Mouse (Mus musculus): ENCODE measurements around the gene A230072I06Rik.

Gene A230072I06Rik

GRCm38 (mm10) chr8:12278663-12279312, at the start of gene A230072I06Rik:
Gene A230072I06Rik, plus strand, starts transcription at chr8:12278819.
- DNase-seq (ENCODE audit: low read depth, low spot score): no peak

GRCm38 (mm10) chr8:12234039-12234438, 44.6 kb upstream of the A230072I06Rik start:
- DNase-seq (ENCODE audit: low read depth, low spot score): no peak

GRCm38 (mm10) chr8:12238775-12239174, 39.8 kb upstream of the A230072I06Rik start:
- DNase-seq (ENCODE audit: low read depth, low spot score): no peak

GRCm38 (mm10) chr8:12240143-12240542, 38.5 kb upstream of the A230072I06Rik start:
- DNase-seq (ENCODE audit: low read depth, low spot score): no peak

- no peak for DNase-seq (ENCODE audit: low read depth, low spot score)
Measured at GRCm38 (mm10) chr8:12243746-12244145, 34.9 kb upstream of the A230072I06Rik start.

GRCm38 (mm10) chr8:12259890-12260289, 18.7 kb upstream of the A230072I06Rik start:
- DNase-seq (ENCODE audit: low read depth, low spot score): no peak

- no peak for DNase-seq (ENCODE audit: low read depth, low spot score)
Measured at GRCm38 (mm10) chr8:12260476-12261029, 18.1 kb upstream of the A230072I06Rik start.

- no peak for DNase-seq (ENCODE audit: low read depth, low spot score)
Measured at GRCm38 (mm10) chr8:12261556-12261955, 17.1 kb upstream of the A230072I06Rik start.

GRCm38 (mm10) chr8:12264996-12265395, 13.6 kb upstream of the A230072I06Rik start:
- DNase-seq (ENCODE audit: low read depth, low spot score): no peak

- no peak for DNase-seq (ENCODE audit: low read depth, low spot score)
Measured at GRCm38 (mm10) chr8:12267863-12268262, 10.8 kb upstream of the A230072I06Rik start.

GRCm38 (mm10) chr8:12268306-12268829, 10.3 kb upstream of the A230072I06Rik start:
- DNase-seq (ENCODE audit: low read depth, low spot score): no peak

- no peak for DNase-seq (ENCODE audit: low read depth, low spot score)
Measured at GRCm38 (mm10) chr8:12279482-12280192, 1.0 kb downstream of the A230072I06Rik start.

- DNase-seq (ENCODE audit: low read depth, low spot score): no peak
Measured at GRCm38 (mm10) chr8:12282128-12282527, 3.5 kb downstream of the A230072I06Rik start.

- no peak for DNase-seq (ENCODE audit: low read depth, low spot score)
Measured at GRCm38 (mm10) chr8:12290551-12290950, 11.9 kb downstream of the A230072I06Rik start.

GRCm38 (mm10) chr8:12298326-12298950, 19.8 kb downstream of the A230072I06Rik start:
- no peak for DNase-seq (ENCODE audit: low read depth, low spot score)

GRCm38 (mm10) chr8:12301998-12302397, 23.4 kb downstream of the A230072I06Rik start:
- no peak for DNase-seq (ENCODE audit: low read depth, low spot score)

- DNase-seq (ENCODE audit: low read depth, low spot score): no peak
Measured at GRCm38 (mm10) chr8:12312975-12313734, 34.5 kb downstream of the A230072I06Rik start.

- no peak for DNase-seq (ENCODE audit: low read depth, low spot score)
Measured at GRCm38 (mm10) chr8:12314258-12314657, 35.6 kb downstream of the A230072I06Rik start.

GRCm38 (mm10) chr8:12315177-12315576, 36.6 kb downstream of the A230072I06Rik start:
- no peak for DNase-seq (ENCODE audit: low read depth, low spot score)

GRCm38 (mm10) chr8:12319755-12320455, 41.3 kb downstream of the A230072I06Rik start:
- no peak for DNase-seq (ENCODE audit: low read depth, low spot score)

GRCm38 (mm10) chr8:12322071-12322470, 43.5 kb downstream of the A230072I06Rik start:
- DNase-seq (ENCODE audit: low read depth, low spot score): no peak
